Mouse (Mus musculus): ENCODE data around the gene Notum. TPM values are rescaled to one million over a fixed set of nuclear protein-coding genes. Genes with fewer than 3 reads are reported as not detected.

The Notum gene
- total and polyA plus RNA-seq, 2 experiments from 2014 or later = 0.08 to 0.27 TPM

GRCm38 (mm10) chr11:120613481-120613972 is 47.4 kb downstream of the Notum start:
- Histone ChIP-seq H3K36me3 (replicated peaks; ENCODE audit: control insufficient read depth, insufficient read depth, low read length) (peaks cover 47% of the 10 kb centered on the region), H3K4me2 (ENCODE audit: low read depth, low read length) (no peak overlapping the region), H3K27ac (ENCODE audit: low read depth) (no peak overlapping the region), H3K4me3 (ENCODE audit: low read depth, low read length) (no peak overlapping the region), H3K4me1 (ENCODE audit: control insufficient read depth, insufficient read depth) (peaks cover 18% of the 10 kb centered on the region), H3K9me3 (replicated peaks; ENCODE audit: control insufficient read depth, low read length) (no peaks in the 10 kb centered on the region), H3K9ac (replicated peaks; ENCODE audit: low read depth, low read length) (no peak overlapping the region), H3K27me3 (ENCODE audit: control insufficient read depth, insufficient read depth, low read length) (no peaks in the 10 kb centered on the region)
- no peak for TF ChIP-seq CTCF (IDR thresholded peaks at IDR 0.05; ENCODE audit: low read depth)
- TF ChIP-seq EP300 (IDR thresholded peaks at IDR 0.05; ENCODE audit: low read depth) = no peak
- DNase-seq (ENCODE audit: low spot score) (no peak), ATAC-seq (ENCODE audit: insufficient read depth, low read depth) (no peak)
- WGBS = 85% methylated on average over 10 of the region's 10 CpGs

GRCm38 (mm10) chr11:120612763-120613162 is 48.2 kb downstream of the Notum start:
- H3K27me3 ChIP-seq (ENCODE audit: control insufficient read depth, insufficient read depth, low read length) = no peaks in the 10 kb centered on the region
- no peak overlapping the region for H3K27ac ChIP-seq (ENCODE audit: low read depth)
- peaks cover 25% of the 10 kb centered on the region for H3K4me1 ChIP-seq (ENCODE audit: control insufficient read depth, insufficient read depth)
- no peak overlapping the region for H3K4me2 ChIP-seq (ENCODE audit: low read depth, low read length)
- no peak overlapping the region for H3K9ac ChIP-seq (replicated peaks; ENCODE audit: low read depth, low read length)
- TF ChIP-seq CTCF (IDR thresholded peaks at IDR 0.05; ENCODE audit: low read depth) = peak; percentile 83
- no peak for TF ChIP-seq EP300 (IDR thresholded peaks at IDR 0.05; ENCODE audit: low read depth)
- WGBS = 36% methylated on average over 6 of the region's 6 CpGs
- no peaks in the 10 kb centered on the region for H3K9me3 ChIP-seq (replicated peaks; ENCODE audit: control insufficient read depth, low read length)
- H3K36me3 ChIP-seq (replicated peaks; ENCODE audit: control insufficient read depth, insufficient read depth, low read length) = peaks cover 41% of the 10 kb centered on the region
- DNase-seq (ENCODE audit: low spot score) (peak; percentile 57), ATAC-seq (ENCODE audit: insufficient read depth, low read depth) (peak; percentile 34; the same call in 1 of the 2 replicates)
- H3K4me3 ChIP-seq (ENCODE audit: low read depth, low read length) = no peak overlapping the region

- Histone ChIP-seq H3K4me3 (ENCODE audit: low read depth, low read length) (no peak overlapping the region), H3K9ac (replicated peaks; ENCODE audit: low read depth, low read length) (no peak overlapping the region), H3K27ac (ENCODE audit: low read depth) (no peak overlapping the region), H3K36me3 (replicated peaks; ENCODE audit: control insufficient read depth, insufficient read depth, low read length) (peaks cover 44% of the 10 kb centered on the region), H3K4me1 (ENCODE audit: control insufficient read depth, insufficient read depth) (peaks cover 21% of the 10 kb centered on the region; the same call in 1 of the 2 replicates), H3K9me3 (replicated peaks; ENCODE audit: control insufficient read depth, low read length) (no peaks in the 10 kb centered on the region), H3K4me2 (ENCODE audit: low read depth, low read length) (no peak overlapping the region), H3K27me3 (ENCODE audit: control insufficient read depth, insufficient read depth, low read length) (no peaks in the 10 kb centered on the region)
- WGBS = 82% methylated on average over 9 of the region's 9 CpGs
- no peak for TF ChIP-seq EP300 (IDR thresholded peaks at IDR 0.05; ENCODE audit: low read depth)
- no peak for TF ChIP-seq CTCF (IDR thresholded peaks at IDR 0.05; ENCODE audit: low read depth)
- no peak for DNase-seq (ENCODE audit: low spot score)
- no peak for ATAC-seq (ENCODE audit: insufficient read depth, low read depth)
Observed at GRCm38 (mm10) chr11:120610477-120611046, 50.4 kb downstream of the Notum start.

- ATAC-seq (ENCODE audit: insufficient read depth, low read depth) = peak; percentile 74
- H3K4me1 ChIP-seq (ENCODE audit: control insufficient read depth, insufficient read depth) = peaks cover 21% of the 10 kb centered on the region; the same call in 1 of the 2 replicates
- WGBS = 33% methylated on average over 8 of the region's 8 CpGs
- 0 out of 2 replicates have a peak overlapping the region, but pooled peaks have one; percentile 10 for H3K27ac ChIP-seq (ENCODE audit: low read depth)
- H3K9me3 ChIP-seq (replicated peaks; ENCODE audit: control insufficient read depth, low read length) = no peaks in the 10 kb centered on the region
- H3K4me2 ChIP-seq (ENCODE audit: low read depth, low read length) = peak overlapping the region; percentile 59; the same call in 1 of the 2 replicates
- no peak overlapping the region for H3K4me3 ChIP-seq (ENCODE audit: low read depth, low read length)
- H3K36me3 ChIP-seq (replicated peaks; ENCODE audit: control insufficient read depth, insufficient read depth, low read length) = peaks cover 51% of the 10 kb centered on the region
- no peak overlapping the region for H3K9ac ChIP-seq (replicated peaks; ENCODE audit: low read depth, low read length)
- TF ChIP-seq EP300 (IDR thresholded peaks at IDR 0.05; ENCODE audit: low read depth) = no peak
- peak; percentile 39 for DNase-seq (ENCODE audit: low spot score)
- no peaks in the 10 kb centered on the region for H3K27me3 ChIP-seq (ENCODE audit: control insufficient read depth, insufficient read depth, low read length)
Observed at GRCm38 (mm10) chr11:120609250-120609649, 51.7 kb downstream of the Notum start.

- TF ChIP-seq CTCF (IDR thresholded peaks at IDR 0.05; ENCODE audit: low read depth) (no peak), EP300 (IDR thresholded peaks at IDR 0.05; ENCODE audit: low read depth) (no peak)
- Histone ChIP-seq H3K27ac (ENCODE audit: low read depth) (peak within 1 kb of the TSS; percentile 52; the same call in 1 of the 2 replicates), H3K9ac (replicated peaks; ENCODE audit: low read depth, low read length) (peak within 1 kb of the TSS; percentile 28), H3K4me1 (ENCODE audit: control insufficient read depth, insufficient read depth) (peaks cover 21% of the 10 kb centered on the region; the same call in 1 of the 2 replicates), H3K4me3 (ENCODE audit: low read depth, low read length) (peak within 1 kb of the TSS; percentile 29), H3K9me3 (replicated peaks; ENCODE audit: control insufficient read depth, low read length) (no peaks in the 10 kb centered on the region), H3K4me2 (ENCODE audit: low read depth, low read length) (peak within 1 kb of the TSS; percentile 59), H3K27me3 (ENCODE audit: control insufficient read depth, insufficient read depth, low read length) (no peaks in the 10 kb centered on the region), H3K36me3 (replicated peaks; ENCODE audit: control insufficient read depth, insufficient read depth, low read length) (peaks cover 54% of the 10 kb centered on the region)
- ATAC-seq (ENCODE audit: insufficient read depth, low read depth) = 0 out of 2 replicates have a peak, but pooled peaks have one; percentile 6
- DNase-seq (ENCODE audit: low spot score) = no peak
- WGBS = 10% methylated on average over 45 of the region's 45 CpGs
Observed at GRCm38 (mm10) chr11:120608241-120609034, 52.5 kb downstream of the Notum start, which contains the start of gene Npb. Npb (plus strand) TSS chr11:120608477.

Data from heart, postnatal 0 days (tissue).